Mouse (Mus musculus) brain, embryonic 14.5 days (tissue): ENCODE measurements at regions not wholly inside any gene's neighbourhood (a gene's known extent, or its start where the extent isn't known, plus 50 kb on each side); places are given as distances from the start of the nearest gene placed in this dataset.
"Not testable (repeated sequence)": the region's sequence is repeated elsewhere in the genome, so short reads cannot be mapped to it uniquely, and the experiment has no call there.

Source experiments
- DNase-seq: peaks from one replicate; pipeline ENCODE4 v3.0.0-alpha.2; 2011; ENCODE audit warnings: low read depth
- CTCF ChIP-seq: fragments of 200-500 bp; IDR thresholded peaks from 2 replicates; pipeline ENCODE4 v1.5.1; 2012; ENCODE audit warnings: inconsistent platforms, mild to moderate bottlenecking, moderate library complexity, borderline replicate concordance; ENCODE audit not compliant: insufficient read depth, insufficient read length; ENCODE audit errors: extremely low read depth
- POLR2A ChIP-seq: fragments of 200-500 bp; IDR thresholded peaks from 2 replicates; pipeline ENCODE4 v1.6.1; 2012; ENCODE audit warnings: mild to moderate bottlenecking, inconsistent platforms, borderline replicate concordance; ENCODE audit not compliant: poor library complexity, insufficient read depth, insufficient read length, severe bottlenecking; ENCODE audit errors: extremely low read depth

DNA sequence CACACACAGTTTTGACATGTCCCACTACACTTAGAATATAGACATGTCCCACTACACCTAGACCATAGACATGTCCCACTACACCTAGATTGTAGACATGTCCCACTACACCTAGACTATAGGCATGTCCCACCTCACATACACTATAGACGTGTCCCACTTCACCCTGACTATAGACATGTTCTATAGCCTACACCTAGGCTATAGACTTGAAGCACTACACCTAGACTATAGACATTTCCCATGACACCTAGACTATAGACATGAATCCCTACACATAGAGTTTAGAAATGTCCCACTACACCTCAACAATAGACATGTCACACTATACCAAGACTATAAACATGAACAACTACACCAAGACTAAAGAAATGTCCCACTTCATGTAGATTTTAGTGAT, 2580.9 kb downstream of the Gm37988 start:
- TF ChIP-seq CTCF = no peak
- TF ChIP-seq POLR2A = no peak

DNA sequence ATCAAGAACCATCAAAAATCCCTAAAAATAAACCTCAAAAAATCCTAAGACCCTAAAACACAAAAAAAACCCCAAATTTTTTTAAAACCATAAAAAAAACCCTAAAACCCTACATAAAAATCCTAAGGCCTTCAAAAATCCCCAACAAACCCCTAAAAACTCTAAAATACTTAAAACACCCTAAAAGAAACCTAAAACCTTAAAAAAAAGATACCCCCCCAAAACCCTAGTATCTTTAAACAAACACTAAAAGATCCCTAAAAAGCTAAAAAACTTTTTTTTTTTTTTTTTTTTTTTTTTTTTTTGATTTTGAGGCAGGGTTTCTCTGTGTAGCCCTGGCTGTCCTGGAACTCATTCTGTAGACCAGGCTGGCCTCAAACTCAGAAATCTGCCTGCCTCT, 2585.8 kb downstream of the Gm37988 start:
- TF ChIP-seq CTCF (no peak), POLR2A (no peak)
- DNase-seq = peak; percentile 3

More for the DNA sequence above, 2580.9 kb downstream of the Gm37988 start:
- no peak for DNase-seq

GRCm38 (mm10) chr1:7394161-7394560, 2586.5 kb downstream of the Gm37988 start:
- TF ChIP-seq CTCF (no peak), POLR2A (no peak)
- DNase-seq = peak; percentile 14

DNA sequence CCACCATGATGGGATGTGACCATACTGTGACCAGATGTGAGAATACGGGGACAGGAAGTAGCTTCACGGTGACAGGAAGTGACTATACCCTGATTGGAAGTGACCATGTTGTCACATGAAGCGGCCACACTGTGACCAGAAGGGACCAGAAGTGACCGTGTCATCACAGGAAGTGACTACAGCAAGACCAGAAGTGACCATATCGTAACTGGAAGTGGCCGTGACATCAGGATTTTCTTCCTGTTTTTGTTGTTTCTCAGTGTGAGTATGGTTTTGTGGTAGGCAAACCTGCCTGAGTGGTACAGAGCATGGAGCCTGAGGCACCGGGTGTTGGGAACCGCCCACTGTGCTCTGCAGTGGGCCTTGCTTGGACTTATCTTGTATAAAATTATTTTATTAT, 2587.8 kb downstream of the Gm37988 start:
- TF ChIP-seq POLR2A (no peak), CTCF (no peak)
- DNase-seq = peak; percentile 27

- peak; percentile 75 for TF ChIP-seq CTCF
- no peak for TF ChIP-seq POLR2A
- peak; percentile 72 for DNase-seq
Measured at GRCm38 (mm10) chr1:7396867-7397806, 2589.4 kb downstream of the Gm37988 start.

- peak; percentile 81 for TF ChIP-seq CTCF
- TF ChIP-seq POLR2A = no peak
Measured at GRCm38 (mm10) chr1:7397807-7398446, 2590.2 kb downstream of the Gm37988 start.

GRCm38 (mm10) chr1:7398678-7399218, 2591.1 kb downstream of the Gm37988 start:
- DNase-seq = no peak
- TF ChIP-seq CTCF (no peak), POLR2A (no peak)

More at GRCm38 (mm10) chr1:7397807-7398446, 2590.2 kb downstream of the Gm37988 start:
- DNase-seq = peak; percentile 100

DNA sequence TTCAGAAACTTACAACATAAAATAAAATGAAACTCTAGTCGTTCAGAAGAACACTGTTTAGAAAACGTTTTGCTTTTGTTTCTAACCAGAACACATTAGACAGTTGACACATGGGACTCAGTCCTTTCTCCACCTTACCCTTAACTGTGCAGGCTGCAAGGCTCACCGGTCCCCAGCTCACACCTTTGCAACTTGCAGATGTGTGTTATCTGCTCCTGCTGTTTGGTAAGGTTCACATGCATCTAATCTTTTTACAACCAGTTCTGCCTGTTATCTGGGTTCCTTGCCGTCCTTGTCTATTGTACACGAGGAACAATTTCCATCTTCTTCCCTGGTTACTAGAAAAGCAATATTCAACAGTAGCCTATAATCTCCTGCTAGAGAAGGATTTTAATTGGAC, 2598.0 kb downstream of the Gm37988 start:
- not testable (repeated sequence) for DNase-seq

- TF ChIP-seq POLR2A (no peak), CTCF (no peak)
Measured at GRCm38 (mm10) chr1:7414444-7414843, 2606.8 kb downstream of the Gm37988 start.

GRCm38 (mm10) chr1:7451660-7452155, 2644.0 kb downstream of the Gm37988 start:
- TF ChIP-seq POLR2A (no peak), CTCF (no peak)
- no peak for DNase-seq

More at GRCm38 (mm10) chr1:7414444-7414843, 2606.8 kb downstream of the Gm37988 start:
- no peak for DNase-seq

DNA sequence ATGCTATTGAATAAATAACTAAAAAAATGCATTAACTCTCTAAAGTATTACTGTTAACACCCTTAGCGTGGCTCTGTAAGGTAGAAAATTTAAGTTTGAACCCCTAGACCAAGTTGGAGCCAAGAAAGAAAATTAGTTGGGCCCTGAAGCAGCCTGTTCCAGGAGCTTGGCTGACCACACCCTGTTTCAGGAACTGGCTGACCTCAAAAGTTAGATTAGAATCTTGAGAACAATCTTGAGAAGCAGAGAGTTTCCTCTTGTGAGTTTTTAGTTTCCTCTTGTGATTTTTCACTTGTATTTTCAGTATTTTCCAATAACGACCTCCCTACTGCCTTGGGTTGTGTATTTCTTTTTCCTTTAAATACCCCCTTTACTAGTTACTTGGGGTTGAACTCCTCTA, 2647.2 kb downstream of the Gm37988 start:
- DNase-seq = no peak
- TF ChIP-seq POLR2A (no peak), CTCF (no peak)
